Mouse (Mus musculus) small intestine, adult 2 months (tissue): ENCODE results near the gene Trappc3l.

ENCODE experiments used
- CTCF ChIP-seq: fragments of 200-500 bp; IDR thresholded peaks from 2 replicates; pipeline ENCODE4 v1.5.1; 2012; ENCODE audit warnings: low read depth, mild to moderate bottlenecking, control low read depth, inconsistent platforms, low read length, moderate library complexity, mixed read lengths; ENCODE audit not compliant: insufficient replicate concordance, insufficient read length; ENCODE audit errors: extremely low read depth
- POLR2A ChIP-seq: fragments of 200-500 bp; IDR thresholded peaks from 2 replicates; pipeline ENCODE4 v1.6.1; 2012; ENCODE audit warnings: low read depth, mild to moderate bottlenecking, control low read depth, inconsistent platforms, low read length, moderate library complexity

- TF ChIP-seq CTCF (no peak), POLR2A (no peak)
Observed at GRCm38 (mm10) chr10:34089517-34089916, 52.1 kb downstream of the Trappc3l start.
